Mouse (Mus musculus) midbrain, embryonic 11.5 days (tissue): ENCODE measurements around the gene Adam11. TPM values are rescaled to one million over a fixed set of nuclear protein-coding genes. Genes with fewer than 3 reads are reported as not detected.
A peak's percentile ranks its signal among the peaks of the same experiment; 100 is the strongest.

Experiments
- ATAC-seq: fragments of 200-750 bp; cut with Nextera tagmentation; 2 replicates; pipeline ENCODE4 v1.8.0; 2017; ENCODE audit warnings: moderate TSS enrichment, moderate library complexity; ENCODE audit not compliant: low FRiP score
- DNase-seq: peaks from one replicate; pipeline ENCODE4 v3.0.0; 2015; ENCODE audit warnings: low spot score; ENCODE audit errors: missing footprints
- H3K27ac ChIP-seq: fragments of 300-500 bp; sonication (generic); 2 replicates; pipeline ENCODE4 v1.5.1; 2014; ENCODE audit warnings: low read depth, low read length
- H3K27me3 ChIP-seq: fragments of 300-500 bp; sonication (generic); 2 replicates; pipeline ENCODE4 v1.6.1; 2014; ENCODE audit warnings: mild to moderate bottlenecking, low read length, moderate library complexity, mixed read lengths; ENCODE audit not compliant: control insufficient read depth, insufficient read depth
- H3K36me3 ChIP-seq: fragments of 300-500 bp; sonication (generic); 2 replicates; pipeline ENCODE4 v1.6.1; 2014; ENCODE audit warnings: mild to moderate bottlenecking, low read length, moderate library complexity, mixed read lengths; ENCODE audit not compliant: control insufficient read depth, insufficient read depth
- H3K4me1 ChIP-seq: fragments of 300-500 bp; sonication (generic); 2 replicates; pipeline ENCODE4 v1.6.1; 2014; ENCODE audit warnings: low read length; ENCODE audit not compliant: control insufficient read depth, insufficient read depth
- H3K4me2 ChIP-seq: fragments of 300-500 bp; sonication (generic); 2 replicates; pipeline ENCODE4 v1.6.1; 2014; ENCODE audit warnings: mild to moderate bottlenecking, moderate library complexity
- H3K4me3 ChIP-seq: fragments of 300-500 bp; sonication (generic); 2 replicates; pipeline ENCODE4 v1.5.1; 2014; ENCODE audit warnings: low read depth, low read length
- H3K9ac ChIP-seq: fragments of 300-500 bp; sonication (generic); 2 replicates; pipeline ENCODE4 v1.6.1; 2014; ENCODE audit warnings: low read length
- H3K9me3 ChIP-seq: fragments of 300-500 bp; sonication (generic); 2 replicates; pipeline ENCODE4 v1.6.1; 2016; ENCODE audit warnings: low read length; ENCODE audit not compliant: control insufficient read depth
- WGBS: fragments of 180-500 bp; shearing (Covaris S2); extraction: QIAGEN DNeasy Blood & Tissue Kit; methylation state at CpG from one replicate; pipeline ENCODE4 v1.1.7; 2014; 5-methylcytosine and 5-hydroxymethylcytosine counted together
- polyA plus RNA-seq: library from polyadenylated mRNA; unstranded; fragments of >200 nt; fragmentation: Nextera tagmentation; extraction: Ambion mirVana; gene quantifications from 2 replicates; pipeline ENCODE4 v1.2.1, GENCODE M21; 2014

The Adam11 gene
- polyA plus RNA-seq, 1 experiment from 2014 or later: 13.8 TPM

DNA sequence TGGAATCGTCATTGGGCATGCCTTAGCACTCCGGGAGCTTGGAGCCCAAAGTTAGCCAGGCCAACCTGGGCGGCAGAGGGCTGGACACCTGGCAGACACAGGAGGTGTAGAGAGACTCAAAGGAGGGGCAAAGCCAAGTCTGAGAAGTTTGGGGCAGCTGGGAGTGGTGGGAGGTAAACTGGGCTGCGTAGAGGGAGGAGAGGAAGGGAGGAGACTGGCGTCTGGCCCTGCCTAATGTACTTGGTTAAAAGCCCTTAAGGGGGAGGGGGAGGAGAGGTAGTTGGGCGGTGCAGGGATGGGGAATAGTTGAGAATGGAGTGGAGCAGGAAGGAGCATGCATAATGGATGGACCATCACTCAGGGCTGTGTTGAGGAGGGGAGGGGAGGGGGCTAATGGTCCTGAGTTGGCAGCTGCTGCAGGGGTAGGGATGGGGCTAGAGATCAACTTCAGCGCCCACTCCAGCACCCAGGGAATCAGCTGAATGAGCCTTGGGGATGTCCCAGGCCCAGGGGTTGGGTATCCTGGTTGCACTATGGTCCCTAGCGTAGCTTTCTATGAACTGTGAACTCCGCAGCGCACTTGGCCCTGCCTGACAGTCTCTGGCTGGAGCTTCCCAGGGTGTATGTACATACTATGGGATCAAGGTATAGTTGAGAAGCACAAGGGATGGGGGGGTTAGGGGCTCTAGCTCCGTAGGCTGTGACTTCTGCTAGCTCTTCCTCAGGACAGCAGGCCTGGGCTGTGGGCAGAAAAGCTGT lies 1.9 kb downstream of the Adam11 start:
- Histone ChIP-seq H3K36me3 (no peaks in the 10 kb centered on the region), H3K27ac (no peak overlapping the region), H3K27me3 (peaks cover 15% of the 10 kb centered on the region; the same call in 1 of the 2 replicates), H3K9ac (no peak overlapping the region), H3K4me3 (no peak overlapping the region), H3K9me3 (no peaks in the 10 kb centered on the region), H3K4me2 (no peak overlapping the region), H3K4me1 (peaks cover 9% of the 10 kb centered on the region)
- WGBS: 55% methylated on average over 11 of the region's 11 CpGs
- ATAC-seq (peak; percentile 15; the same call in 1 of the 2 replicates), DNase-seq (no peak)

DNA sequence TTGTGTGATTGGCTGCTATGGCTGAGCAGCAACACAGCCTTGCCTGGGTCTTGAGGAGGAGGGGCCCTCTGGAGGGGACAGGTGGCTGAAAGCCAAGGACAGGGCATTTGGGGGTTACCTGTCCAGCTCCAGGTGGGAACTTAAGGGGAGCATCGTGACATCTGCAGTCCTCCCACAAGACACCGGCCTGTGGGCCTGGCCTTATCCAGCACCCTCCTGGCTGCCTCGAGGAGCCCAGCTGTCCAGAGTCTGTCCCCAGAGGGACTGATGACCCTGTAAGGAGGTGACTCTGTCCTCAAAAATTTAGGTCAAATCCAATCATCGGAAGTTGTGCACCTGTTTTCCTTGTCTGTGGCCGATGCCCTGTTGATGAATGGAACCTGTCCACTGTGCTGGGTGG lies 4.2 kb downstream of the Adam11 start:
- H3K36me3 ChIP-seq: no peaks in the 10 kb centered on the region
- no peaks in the 10 kb centered on the region for H3K9me3 ChIP-seq
- peaks cover 11% of the 10 kb centered on the region; the same call in 1 of the 2 replicates for H3K27me3 ChIP-seq
- no peak overlapping the region for H3K9ac ChIP-seq
- DNase-seq: no peak
- no peak overlapping the region for H3K27ac ChIP-seq
- 87% methylated on average over 5 of the region's 5 CpGs for WGBS
- H3K4me3 ChIP-seq: no peak overlapping the region
- no peak for ATAC-seq
- no peak overlapping the region for H3K4me2 ChIP-seq
- peaks cover 9% of the 10 kb centered on the region for H3K4me1 ChIP-seq

GRCm38 (mm10) chr11:102767055-102767670 lies 5.9 kb downstream of the Adam11 start:
- ATAC-seq: no peak
- no peak overlapping the region for H3K27ac ChIP-seq

DNA sequence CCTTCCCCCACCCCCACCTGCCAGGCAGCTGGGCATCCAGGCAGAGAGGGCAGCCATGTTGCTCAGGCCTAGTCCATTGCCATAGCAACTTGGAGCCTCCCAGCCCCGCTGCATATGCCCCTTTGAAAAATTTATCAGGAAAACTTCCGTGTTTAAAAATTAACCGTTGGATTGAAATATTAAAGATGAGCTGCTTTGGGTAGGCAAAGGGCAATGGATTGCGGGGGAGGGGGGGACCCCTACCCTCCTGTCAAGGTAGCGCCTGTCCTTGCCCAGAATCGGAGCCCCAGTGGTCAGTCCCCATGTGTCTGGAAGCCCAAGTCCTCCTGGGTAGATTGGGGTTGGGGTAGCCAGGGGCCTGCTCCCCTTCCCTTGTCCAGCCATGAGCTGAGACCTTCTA lies 7.9 kb downstream of the Adam11 start:
- Histone ChIP-seq H3K9me3 (no peaks in the 10 kb centered on the region), H3K27me3 (peaks cover 2% of the 10 kb centered on the region; the same call in 1 of the 2 replicates), H3K36me3 (no peaks in the 10 kb centered on the region), H3K4me1 (peaks cover 25% of the 10 kb centered on the region), H3K4me3 (no peak overlapping the region), H3K27ac (no peak overlapping the region), H3K4me2 (no peak overlapping the region), H3K9ac (no peak overlapping the region)
- WGBS: 81% methylated on average over 6 of the region's 6 CpGs
- ATAC-seq (no peak), DNase-seq (no peak)

More at GRCm38 (mm10) chr11:102767055-102767670, 5.9 kb downstream of the Adam11 start:
- Histone ChIP-seq H3K27me3 (peaks cover 5% of the 10 kb centered on the region; the same call in 1 of the 2 replicates), H3K4me3 (no peak overlapping the region), H3K9me3 (no peaks in the 10 kb centered on the region), H3K4me1 (peaks cover 12% of the 10 kb centered on the region), H3K4me2 (no peak overlapping the region), H3K36me3 (no peaks in the 10 kb centered on the region), H3K9ac (no peak overlapping the region)
- no peak for DNase-seq
- 69% methylated on average over 6 of the region's 6 CpGs for WGBS

DNA sequence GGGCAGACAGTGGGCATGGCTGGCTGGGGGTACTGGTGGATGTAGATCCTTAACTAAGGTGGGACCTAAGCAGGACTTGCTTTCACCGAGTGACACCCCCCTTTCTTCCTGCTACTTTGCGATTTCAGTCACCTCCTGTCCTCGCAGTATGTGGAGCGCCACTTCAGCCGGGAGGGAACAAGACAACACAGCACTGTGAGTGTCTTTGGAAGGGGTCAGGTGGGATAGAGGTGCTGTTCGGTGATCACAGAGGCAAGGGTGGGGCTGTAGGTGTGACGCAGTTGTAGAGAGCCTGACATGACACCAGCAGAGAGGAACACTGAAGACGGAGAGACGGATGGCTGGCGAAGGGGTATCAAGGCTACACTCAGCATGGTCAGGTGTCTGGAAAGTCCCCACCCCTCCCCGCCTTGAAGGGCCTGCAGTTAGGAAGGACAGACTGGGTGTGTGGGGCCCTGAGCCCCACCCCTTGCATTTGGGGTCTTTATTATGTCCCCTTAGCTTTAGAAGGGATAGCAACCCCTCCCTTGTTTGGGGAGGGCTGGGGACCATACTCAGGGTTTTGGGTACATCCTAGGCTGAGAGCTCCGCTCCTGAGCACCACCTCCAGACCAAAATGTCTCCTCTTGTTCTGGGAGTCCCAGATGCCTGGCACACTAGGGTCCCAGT lies 8.9 kb downstream of the Adam11 start:
- no peak for DNase-seq
- no peak overlapping the region for H3K4me2 ChIP-seq
- no peak overlapping the region for H3K27ac ChIP-seq
- WGBS: 85% methylated on average over 12 of the region's 12 CpGs
- H3K4me1 ChIP-seq: peaks cover 28% of the 10 kb centered on the region
- H3K36me3 ChIP-seq: no peaks in the 10 kb centered on the region
- no peak overlapping the region for H3K9ac ChIP-seq
- H3K9me3 ChIP-seq: no peaks in the 10 kb centered on the region
- H3K27me3 ChIP-seq: peaks cover 2% of the 10 kb centered on the region; the same call in 1 of the 2 replicates
- ATAC-seq: no peak
- H3K4me3 ChIP-seq: no peak overlapping the region

- no peak for ATAC-seq
- H3K27me3 ChIP-seq: peaks cover 2% of the 10 kb centered on the region; the same call in 1 of the 2 replicates
- no peak overlapping the region for H3K4me3 ChIP-seq
- no peak overlapping the region for H3K9ac ChIP-seq
- peaks cover 28% of the 10 kb centered on the region for H3K4me1 ChIP-seq
- no peaks in the 10 kb centered on the region for H3K9me3 ChIP-seq
- no peak for DNase-seq
- H3K36me3 ChIP-seq: no peaks in the 10 kb centered on the region
- H3K4me2 ChIP-seq: no peak overlapping the region
- 57% methylated on average over 15 of the region's 15 CpGs for WGBS
- no peak overlapping the region for H3K27ac ChIP-seq
Measured at GRCm38 (mm10) chr11:102770662-102771435, 9.6 kb downstream of the Adam11 start.

DNA sequence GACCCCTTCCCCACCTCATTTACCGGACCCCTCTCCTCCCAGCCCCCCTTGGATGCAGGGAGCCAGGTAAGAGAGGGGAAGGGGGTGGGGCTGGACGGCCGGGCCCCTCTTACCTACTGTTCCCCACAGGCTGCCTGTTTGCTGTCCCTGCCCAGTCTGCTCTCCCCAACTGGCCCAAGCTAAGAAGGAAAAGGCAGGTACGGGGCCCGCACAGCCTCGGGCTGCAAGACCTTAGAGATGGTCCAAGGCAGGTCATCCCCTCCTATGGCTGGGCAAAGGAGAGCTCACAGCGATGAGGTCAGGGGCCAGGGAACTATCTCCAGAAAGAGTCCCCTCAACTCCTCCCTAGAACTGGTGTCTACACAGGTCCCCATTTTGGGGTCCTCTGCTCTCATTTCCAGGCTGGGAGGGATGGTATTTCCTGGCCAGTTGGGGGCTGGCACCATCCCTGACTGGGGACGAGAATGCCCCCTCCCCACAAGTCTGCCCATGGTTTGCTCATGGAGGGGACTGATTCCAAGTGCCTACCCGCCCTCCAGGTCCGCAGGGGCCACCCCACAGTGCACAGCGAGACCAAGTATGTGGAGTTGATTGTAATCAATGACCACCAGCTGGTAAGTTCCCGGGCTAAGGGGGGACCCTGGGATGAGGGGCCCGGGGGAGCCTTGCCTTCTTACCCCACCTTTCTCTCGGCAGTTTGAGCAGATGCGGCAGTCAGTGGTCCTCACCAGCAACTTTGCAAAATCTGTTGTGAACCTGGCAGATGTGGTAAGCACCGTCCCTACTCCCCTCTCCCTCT lies 10.9 kb downstream of the Adam11 start:
- ATAC-seq (no peak), DNase-seq (no peak)
- Histone ChIP-seq H3K9ac (peak overlapping the region; percentile 38; the same call in 1 of the 2 replicates), H3K27me3 (peaks cover 2% of the 10 kb centered on the region; the same call in 1 of the 2 replicates), H3K27ac (0 out of 2 replicates have a peak overlapping the region, but pooled peaks have one; percentile 20), H3K36me3 (no peaks in the 10 kb centered on the region), H3K4me1 (peaks cover 28% of the 10 kb centered on the region), H3K4me2 (no peak overlapping the region), H3K9me3 (no peaks in the 10 kb centered on the region), H3K4me3 (no peak overlapping the region)
- WGBS: 24% methylated on average over 16 of the region's 16 CpGs
